Mouse (Mus musculus): Measurements from ENCODE around the gene Eva1c. TPM values are rescaled to one million over a fixed set of nuclear protein-coding genes. Genes with fewer than 3 reads are reported as not detected.

The Eva1c gene
- total RNA-seq, 2 experiments from 2014 or later = 2.2 to 2.9 TPM

DNA sequence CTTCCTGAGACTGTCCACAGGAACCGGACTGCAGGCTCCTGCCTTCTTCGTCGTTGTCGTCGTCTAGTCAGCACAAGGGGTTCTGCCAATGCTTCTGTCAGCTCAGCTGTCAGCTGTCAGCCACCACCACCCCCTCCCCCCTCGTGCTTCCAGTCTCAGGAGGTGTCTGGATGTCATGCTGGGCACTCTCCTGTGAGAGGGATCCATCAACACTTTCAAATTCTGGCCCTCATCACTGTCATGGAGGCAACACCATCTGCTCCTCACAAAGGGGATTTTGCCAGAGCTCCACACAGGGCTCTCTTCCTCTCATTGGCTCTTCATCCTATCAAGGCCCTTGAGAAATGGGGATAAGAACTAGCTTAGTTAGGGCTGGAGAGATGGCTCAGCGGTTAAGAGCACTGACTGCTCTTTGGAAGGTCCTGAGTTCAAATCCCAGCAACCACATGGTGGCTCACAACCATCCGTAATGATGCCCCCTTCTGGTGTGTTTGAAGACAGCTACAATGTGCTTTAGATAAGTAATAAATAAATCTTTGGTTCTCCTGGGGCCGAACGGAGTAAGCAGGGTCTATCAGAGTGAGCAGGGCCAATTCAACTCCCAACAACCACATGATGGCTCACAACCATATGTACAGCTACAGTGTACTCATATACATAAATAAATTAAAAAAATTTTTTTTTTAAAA, 95.1 kb downstream of the Eva1c start:
- peak in 1 of 2 experiments; percentile 40 for DNase-seq (ENCODE audit: low spot score in 2 of 2)
- peak; percentile 52 for TF ChIP-seq CTCF (conservative IDR thresholded peaks at IDR 0.05)
- H3K4me3 ChIP-seq = no peak overlapping the region
- peak overlapping the region; percentile 39; the same call in 1 of the 2 replicates for H3K27ac ChIP-seq

DNA sequence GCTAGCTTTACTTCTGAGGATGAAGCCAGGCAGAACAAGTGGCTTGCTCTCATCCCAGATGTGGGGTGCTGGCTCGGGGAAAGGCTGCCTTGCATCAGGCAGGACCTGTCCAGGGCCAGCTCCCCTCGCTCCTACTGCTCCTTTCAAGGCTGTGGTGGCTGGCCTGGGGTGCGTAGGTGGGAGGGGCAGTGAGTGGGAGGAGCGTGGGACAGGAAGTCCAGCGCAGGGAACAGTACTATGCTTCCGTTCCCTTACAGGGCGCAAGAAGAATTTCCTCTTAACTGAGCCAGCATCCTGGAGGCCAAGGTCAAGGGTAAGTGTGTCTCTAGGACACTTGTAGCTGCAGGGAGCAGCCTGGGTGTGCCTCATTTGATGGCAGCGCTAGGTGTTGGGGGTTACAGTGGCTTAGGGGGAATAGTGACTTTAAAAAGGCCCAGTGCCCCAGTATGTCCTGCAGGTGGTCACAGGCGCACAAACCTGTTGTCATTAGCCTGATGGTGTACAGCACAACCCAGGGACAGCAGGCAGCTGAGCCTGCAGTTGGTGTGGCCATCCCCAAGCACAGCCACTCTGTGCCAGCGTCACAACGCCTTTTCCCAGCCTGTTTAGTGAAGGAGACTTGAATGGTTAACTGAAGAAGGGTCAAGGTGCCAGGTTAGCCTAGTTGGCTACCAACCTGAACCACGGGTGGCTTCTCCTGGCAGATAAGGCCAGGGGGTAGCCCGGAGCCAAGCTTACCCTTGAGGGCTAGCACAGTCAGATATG, 98.3 kb downstream of the Eva1c start:
- H3K27ac ChIP-seq = no peak overlapping the region
- H3K4me3 ChIP-seq = no peak overlapping the region
- no peak for DNase-seq (ENCODE audit: low spot score in 2 of 2)
- no peak for TF ChIP-seq CTCF (conservative IDR thresholded peaks at IDR 0.05)

DNA sequence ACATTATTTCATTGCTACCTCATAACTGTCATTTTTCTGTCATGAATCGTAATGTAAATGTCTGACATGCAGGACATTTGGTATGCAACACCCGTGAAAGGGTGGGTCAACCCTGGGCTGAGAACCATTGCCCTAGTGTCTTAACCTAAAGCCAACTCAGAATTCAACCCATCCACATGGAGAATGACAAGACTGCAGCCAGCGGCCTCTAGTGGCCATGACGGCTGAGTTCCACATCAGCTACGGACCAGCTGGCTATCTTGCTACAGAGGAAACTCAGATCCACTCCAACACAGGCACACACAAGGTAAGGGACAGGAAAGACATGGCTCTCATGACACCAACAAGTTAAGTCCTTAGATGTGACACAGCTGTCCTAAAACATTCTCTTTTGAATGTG, 98.9 kb downstream of the Eva1c start:
- DNase-seq (ENCODE audit: low spot score in 2 of 2) = peak; percentile 46 to 68
- H3K27ac ChIP-seq = no peak overlapping the region
- no peak overlapping the region for H3K4me3 ChIP-seq
- peak; percentile 94 for TF ChIP-seq CTCF (conservative IDR thresholded peaks at IDR 0.05)

DNA sequence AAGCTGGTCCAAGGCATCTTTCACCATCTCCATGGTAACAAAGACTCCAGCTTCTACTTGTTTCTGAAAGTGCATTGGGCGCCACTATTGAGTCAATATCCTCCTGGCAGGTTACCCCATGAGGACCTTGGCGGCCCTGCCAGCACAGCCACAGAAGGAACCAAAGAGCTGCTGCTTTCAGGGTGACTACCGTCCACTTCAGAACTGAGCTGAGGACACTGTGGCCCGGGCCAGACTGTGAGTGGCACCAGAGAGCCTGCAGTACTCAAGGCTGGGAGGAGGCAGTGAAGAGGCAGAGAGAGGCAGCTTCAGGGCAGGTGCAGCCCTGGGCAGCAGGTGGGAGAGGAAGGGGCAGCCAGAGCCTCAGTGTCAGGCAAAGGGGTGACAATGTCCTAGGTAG, 100.9 kb downstream of the Eva1c start:
- DNase-seq (ENCODE audit: low spot score in 2 of 2) = no peak
- no peak for TF ChIP-seq CTCF (conservative IDR thresholded peaks at IDR 0.05)
- no peak overlapping the region for H3K4me3 ChIP-seq
- no peak overlapping the region for H3K27ac ChIP-seq

DNA sequence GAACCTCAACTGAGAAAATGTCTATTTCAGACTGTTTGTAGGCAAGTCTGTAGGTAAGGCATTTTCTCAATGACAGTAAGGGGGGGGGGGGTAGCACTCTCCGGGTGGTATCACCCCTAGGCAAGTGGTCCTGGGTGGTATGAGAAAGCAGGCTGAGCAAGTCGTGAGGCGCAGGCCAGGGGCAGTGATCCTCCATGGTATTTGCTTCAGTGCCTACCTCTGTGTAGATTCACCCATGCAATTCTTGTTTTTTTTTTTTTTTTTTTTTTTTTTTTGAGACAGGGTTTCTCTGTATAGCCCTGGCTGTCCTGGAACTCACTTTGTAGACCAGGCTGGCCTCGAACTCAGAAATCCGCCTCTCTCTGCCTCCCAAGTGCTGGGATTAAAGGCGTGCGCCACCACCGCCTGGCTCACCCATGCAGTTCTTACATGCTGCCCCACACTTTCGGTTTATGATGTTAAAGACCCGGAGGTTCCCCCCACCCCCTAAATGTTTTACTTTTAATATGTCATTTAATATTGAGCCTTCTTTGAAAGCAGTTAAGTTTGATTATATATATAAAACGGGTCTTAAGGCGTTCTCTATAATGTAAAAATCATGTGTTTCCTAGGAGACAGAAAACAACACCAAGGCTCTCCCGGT, 107.1 kb downstream of the Eva1c start:
- Histone ChIP-seq H3K27ac (peak overlapping the region; percentile 90), H3K4me3 (peak overlapping the region; percentile 86)
- DNase-seq (ENCODE audit: low spot score in 2 of 2) = no peak
- no peak for TF ChIP-seq CTCF (conservative IDR thresholded peaks at IDR 0.05)

DNA sequence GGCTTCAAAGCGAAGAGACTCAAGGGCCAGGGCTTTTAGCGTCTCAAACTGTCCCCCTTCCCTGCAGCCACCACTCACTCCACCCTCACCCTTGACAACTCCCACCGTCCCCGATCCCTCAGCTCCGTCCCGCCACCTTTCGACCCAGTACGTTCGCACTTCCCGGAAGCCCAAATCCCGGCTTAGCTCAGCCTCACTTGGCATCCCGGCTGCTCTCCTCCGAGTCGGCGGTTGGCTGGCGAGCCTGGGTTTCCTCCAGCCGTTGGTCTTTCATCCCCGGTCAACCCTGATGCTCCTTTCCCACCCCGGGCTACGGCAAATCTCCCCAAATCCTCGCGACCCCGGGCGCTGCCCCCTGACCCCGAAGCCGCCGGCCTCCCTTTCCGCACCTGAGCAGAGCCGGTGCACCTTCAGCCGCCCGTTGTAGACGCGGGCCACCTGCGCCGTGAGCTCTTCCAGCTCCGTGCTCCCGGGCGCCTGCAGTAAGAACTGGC, 107.7 kb downstream of the Eva1c start:
- TF ChIP-seq CTCF (conservative IDR thresholded peaks at IDR 0.05) = no peak
- Histone ChIP-seq H3K27ac (peak overlapping the region; percentile 90), H3K4me3 (peak overlapping the region; percentile 86)
- DNase-seq (ENCODE audit: low spot score in 2 of 2) = peak; percentile 47

DNA sequence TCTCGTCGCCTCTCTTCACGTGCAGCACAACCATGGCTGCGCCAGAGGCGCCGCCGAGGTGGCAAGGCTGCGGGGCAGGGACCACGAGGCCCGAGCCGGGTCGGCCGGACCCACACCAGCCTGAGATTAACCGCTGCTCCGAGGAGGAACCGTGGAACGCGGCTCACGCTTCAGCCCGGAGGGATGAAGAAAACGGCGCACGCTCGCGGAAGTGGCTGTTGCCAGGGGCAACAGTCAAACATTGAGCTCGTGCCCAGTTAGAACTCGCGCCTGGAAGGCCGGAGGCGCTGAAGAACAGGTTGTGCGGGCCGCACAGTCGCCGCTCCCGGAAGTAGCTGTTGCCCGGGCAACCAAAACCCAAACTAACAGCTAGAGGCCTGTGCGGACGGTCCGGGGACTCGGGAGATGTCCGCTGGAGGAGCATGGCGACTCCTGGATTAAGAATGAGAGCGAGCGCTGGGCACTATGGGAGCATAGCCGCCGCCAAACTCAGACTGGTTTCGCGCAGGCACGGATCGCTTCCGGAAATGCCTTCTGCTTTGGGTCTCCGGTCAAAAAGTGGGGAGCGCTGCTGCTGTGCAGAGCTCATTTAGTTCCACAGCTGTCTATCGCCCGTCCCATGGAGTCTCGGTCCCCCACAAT, 108.3 kb downstream of the Eva1c start, which contains the start of gene Cfap298:
TSS of gene Cfap298 (minus strand) at position 428 of the 642 bp plus-strand sequence.
- TF ChIP-seq CTCF (conservative IDR thresholded peaks at IDR 0.05) = no peak

DNA sequence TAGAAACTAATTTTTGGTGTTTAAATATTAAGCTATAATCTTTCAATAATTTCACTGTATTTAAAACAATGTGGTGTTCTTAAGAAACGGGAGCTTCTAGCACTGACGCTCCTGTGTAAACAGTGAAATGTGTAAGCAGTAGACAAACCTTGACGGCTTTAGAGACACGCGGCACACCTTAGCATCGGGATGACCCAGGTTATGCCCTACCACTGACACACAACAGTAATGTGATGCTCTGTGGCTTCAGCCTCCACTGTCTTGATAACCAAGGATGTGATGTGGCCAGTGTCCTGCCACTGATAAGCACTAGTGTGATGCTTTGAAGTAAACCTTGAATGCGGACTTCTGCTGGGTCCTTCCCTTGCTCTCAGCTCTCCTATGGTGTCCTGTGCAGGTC, 114.7 kb downstream of the Eva1c start:
- no peak overlapping the region for H3K4me3 ChIP-seq
- no peak for TF ChIP-seq CTCF (conservative IDR thresholded peaks at IDR 0.05)
- DNase-seq (ENCODE audit: low spot score in 2 of 2) = no peak
- no peak overlapping the region for H3K27ac ChIP-seq

More for the DNA sequence above, 108.3 kb downstream of the Eva1c start, which contains the start of gene Cfap298:
- Histone ChIP-seq H3K27ac (peak within 1 kb of the TSS; percentile 90), H3K4me3 (peak within 1 kb of the TSS; percentile 86)
- DNase-seq (ENCODE audit: low spot score in 2 of 2) = peak; percentile 93

DNA sequence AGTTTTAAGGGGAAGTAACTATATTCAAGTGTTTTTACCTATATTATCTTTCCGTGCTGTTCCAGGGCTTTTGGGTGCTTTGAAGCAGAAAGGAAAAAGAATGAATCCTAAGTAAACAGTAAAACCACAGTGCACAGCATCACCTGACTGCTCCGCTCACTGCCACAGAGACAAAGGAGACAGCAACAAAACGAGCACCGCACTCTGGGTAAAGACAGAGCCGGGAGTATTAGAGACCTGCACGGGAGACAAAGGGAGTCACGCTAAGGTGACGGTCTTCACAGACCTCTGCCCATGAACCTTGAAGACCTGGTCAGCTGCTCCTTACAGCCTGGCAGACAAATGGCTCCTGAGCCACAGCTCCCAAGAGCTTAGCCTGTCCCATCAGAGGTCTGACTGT, 120.5 kb downstream of the Eva1c start:
- TF ChIP-seq CTCF (conservative IDR thresholded peaks at IDR 0.05) = no peak
- no peak for DNase-seq (ENCODE audit: low spot score in 2 of 2)
- H3K4me3 ChIP-seq = no peak overlapping the region
- no peak overlapping the region for H3K27ac ChIP-seq

DNA sequence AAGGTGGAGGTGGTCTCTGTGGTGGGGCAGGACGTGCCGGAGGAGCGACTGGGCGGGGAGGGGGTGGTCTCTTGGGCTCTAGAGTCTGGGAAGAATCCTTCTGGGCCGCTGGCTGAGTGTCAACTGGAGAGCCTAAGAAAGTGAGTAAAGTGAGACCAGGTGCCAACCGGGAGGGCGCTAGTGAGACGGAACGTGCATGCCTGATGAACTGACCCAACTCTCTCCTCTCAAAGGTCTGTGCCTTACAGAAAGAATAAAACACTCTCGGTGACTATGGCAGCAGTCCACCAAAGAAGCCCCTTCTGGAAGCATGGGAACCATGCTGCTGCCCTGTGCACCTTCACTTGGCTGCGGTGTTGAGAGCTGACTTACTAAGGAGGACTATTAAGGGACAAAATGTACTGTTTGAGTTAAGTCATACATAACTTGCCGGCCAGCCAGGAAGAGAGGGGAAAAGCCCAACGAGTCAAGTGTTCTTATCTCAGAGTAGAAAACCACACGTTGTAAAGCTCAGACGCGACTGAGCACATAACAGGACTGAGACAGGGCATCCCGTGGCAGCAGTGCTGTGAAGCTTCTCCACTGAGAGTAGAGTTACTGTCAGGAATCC, 123.9 kb downstream of the Eva1c start:
- no peak for DNase-seq (ENCODE audit: low spot score in 2 of 2)
- no peak overlapping the region for H3K4me3 ChIP-seq
- TF ChIP-seq CTCF (conservative IDR thresholded peaks at IDR 0.05) = 0 out of 2 replicates have a peak, but pooled peaks have one; percentile 2
- H3K27ac ChIP-seq = no peak overlapping the region

DNA sequence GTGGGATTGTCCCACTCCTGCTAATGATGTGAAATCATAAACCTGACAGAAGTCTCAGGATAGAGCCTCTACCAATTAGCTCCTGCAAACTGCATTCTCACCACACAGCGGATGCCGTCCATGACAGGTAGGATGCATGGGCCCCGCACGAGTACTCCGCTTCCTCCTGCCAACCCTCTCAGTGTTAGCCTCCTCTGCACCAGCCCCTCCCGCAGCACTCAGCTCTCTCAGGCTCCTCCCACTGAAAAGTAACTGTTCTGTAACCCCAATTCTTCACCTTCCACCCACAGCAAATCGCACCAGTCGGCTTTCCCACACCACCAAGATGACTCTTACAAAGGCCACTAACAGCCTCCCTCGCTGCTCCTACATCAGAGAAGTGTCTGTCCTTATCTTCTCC, 126.6 kb downstream of the Eva1c start:
- no peak for DNase-seq (ENCODE audit: low spot score in 2 of 2)
- Histone ChIP-seq H3K4me3 (no peak overlapping the region), H3K27ac (no peak overlapping the region)
- TF ChIP-seq CTCF (conservative IDR thresholded peaks at IDR 0.05) = no peak

DNA sequence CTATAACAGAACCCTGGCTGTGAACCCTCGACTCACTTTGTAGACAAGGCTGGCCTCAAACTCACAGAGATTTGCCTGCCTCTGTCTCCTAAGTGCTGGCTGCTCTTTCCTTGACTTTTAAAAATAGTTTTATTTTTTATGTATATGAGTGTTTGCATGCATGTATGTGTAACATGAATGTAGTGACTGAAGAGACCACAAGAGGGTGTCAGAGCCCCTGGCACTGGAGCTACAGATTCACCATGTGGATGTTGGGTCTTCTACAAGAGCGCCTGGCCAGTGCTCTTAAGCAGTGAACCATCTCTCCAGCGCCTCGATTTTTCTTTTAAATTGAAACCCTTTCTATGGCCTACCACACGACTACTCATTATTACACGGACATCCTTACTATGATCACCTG, 127.3 kb downstream of the Eva1c start:
- TF ChIP-seq CTCF (conservative IDR thresholded peaks at IDR 0.05) = peak; percentile 56
- DNase-seq (ENCODE audit: low spot score in 2 of 2) = no peak
- Histone ChIP-seq H3K27ac (no peak overlapping the region), H3K4me3 (no peak overlapping the region)

Small RNA genes within 50 kb of the gene (microRNA-seq; reads per million reads assigned to microRNA genes)
- gene Gm22933 = 0 reads per million in 2 experiments

Other genes starting within 250 kb of the Eva1c start
- 1 to 10 TPM; 7.7 to 9.0 TPM for gene Mis18a, start 99.3 kb upstream of the Eva1c start, total RNA-seq (2021)
- gene Mrap, start 88.5 kb upstream of the Eva1c start, total RNA-seq (2021) = under 1 TPM in 1 of 2 experiments, not detected in 1; 0.37 TPM
- gene Urb1, start 16.3 kb upstream of the Eva1c start, total RNA-seq (2021) = 10 to 100 TPM; 17.3 to 18.8 TPM
- gene Cfap298, start 108.4 kb downstream of the Eva1c start, total RNA-seq (2021) = 10 to 100 TPM; 34.0 to 43.7 TPM
- 100 to 1,000 TPM; 424 to 431 TPM for gene Synj1, start 184.6 kb downstream of the Eva1c start, total RNA-seq (2021)
- gene Paxbp1, start 217.8 kb downstream of the Eva1c start, total RNA-seq (2021) = 10 to 100 TPM; 73.6 to 90.7 TPM